Mouse (Mus musculus): ENCODE data around the gene Chdh.

- TF ChIP-seq CTCF (IDR thresholded peaks at IDR 0.05; ENCODE audit: low read depth) (no peak), EP300 (optimal IDR thresholded peaks at IDR 0.05) (no peak)
Observed at GRCm38 (mm10) chr14:29971993-29972392, 36.8 kb upstream of the Chdh start.

All from stomach, postnatal 0 days (tissue).